Mouse (Mus musculus): ENCODE results near the gene Esp3.
"Not testable (repeated sequence)": the region's sequence is repeated elsewhere in the genome, so short reads cannot be mapped to it uniquely, and the experiment has no call there.

Gene Esp3

GRCm38 (mm10) chr17:40631775-40632174 lies at the start of gene Esp3:
Gene Esp3, plus strand, starts transcription at chr17:40632075.
- DNase-seq: not testable (repeated sequence)

- not testable (repeated sequence) for DNase-seq
These were observed 48.0 kb upstream of the Esp3 start for GRCm38 (mm10) chr17:40583906-40584305.

GRCm38 (mm10) chr17:40591297-40591696 lies 40.6 kb upstream of the Esp3 start:
- no peak for DNase-seq

DNA sequence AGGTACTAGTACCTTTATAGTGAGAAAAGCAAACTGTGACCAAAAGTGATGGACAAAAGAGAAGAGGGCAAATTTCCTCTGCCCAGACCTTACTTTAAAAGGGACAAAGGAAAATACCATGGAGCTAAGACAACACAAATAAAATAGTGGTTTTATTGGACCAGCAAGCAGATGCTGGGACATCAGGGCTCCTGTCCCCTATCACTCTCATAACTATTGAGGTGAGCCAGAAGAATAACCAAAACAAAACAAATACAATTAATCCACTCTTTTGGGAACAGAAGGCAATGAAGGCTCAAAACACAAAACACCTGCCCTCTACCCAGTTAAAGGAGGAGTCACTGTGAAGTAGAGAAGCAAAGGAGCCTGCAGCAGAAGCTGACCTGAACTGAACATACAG lies 33.6 kb upstream of the Esp3 start, which contains the start of gene Esp4:
TSS of gene Esp4 (plus strand) at position 301 of the 400 bp plus-strand sequence.
- no peak for DNase-seq

- not testable (repeated sequence) for DNase-seq
These were observed 30.3 kb downstream of the Esp3 start for GRCm38 (mm10) chr17:40662118-40662679.

DNA sequence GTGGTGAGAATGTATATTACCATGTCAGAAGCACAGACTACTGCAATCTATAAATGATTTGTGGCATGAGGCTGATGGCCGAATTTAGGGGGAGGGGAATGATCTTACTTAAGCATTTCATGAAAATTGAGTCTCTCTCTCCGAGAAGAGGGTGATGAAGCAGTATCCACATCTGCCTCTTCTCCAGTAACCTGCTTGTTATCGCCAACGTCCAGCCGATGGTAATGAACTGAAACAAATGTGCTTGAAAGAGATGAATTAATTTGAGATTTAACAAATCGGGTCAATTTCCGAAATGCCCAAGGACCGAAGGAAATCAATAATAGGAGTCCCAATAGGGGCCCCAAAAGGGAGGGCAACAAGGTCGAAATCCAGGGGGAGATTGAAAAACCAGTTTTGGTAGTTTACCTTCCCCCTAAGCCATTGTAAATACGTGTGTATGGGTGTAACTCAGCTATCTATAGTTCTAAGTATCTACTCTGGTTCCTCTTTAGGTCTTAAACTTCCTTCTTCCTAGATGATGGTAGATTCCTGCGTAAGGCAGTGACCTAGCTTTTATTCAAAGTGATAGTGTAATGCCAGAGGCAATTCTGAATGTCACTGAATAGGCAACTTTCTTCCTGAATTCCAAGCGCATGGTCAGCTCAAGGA lies 31.4 kb downstream of the Esp3 start:
- DNase-seq: not testable (repeated sequence)
